Mouse (Mus musculus): ENCODE measurements around the gene Ehmt2.
A peak's percentile ranks its signal among the peaks of the same experiment; 100 is the strongest.
"Not testable (repeated sequence)": the region's sequence is repeated elsewhere in the genome, so short reads cannot be mapped to it uniquely, and the experiment has no call there.

Ehmt2 gene

DNA sequence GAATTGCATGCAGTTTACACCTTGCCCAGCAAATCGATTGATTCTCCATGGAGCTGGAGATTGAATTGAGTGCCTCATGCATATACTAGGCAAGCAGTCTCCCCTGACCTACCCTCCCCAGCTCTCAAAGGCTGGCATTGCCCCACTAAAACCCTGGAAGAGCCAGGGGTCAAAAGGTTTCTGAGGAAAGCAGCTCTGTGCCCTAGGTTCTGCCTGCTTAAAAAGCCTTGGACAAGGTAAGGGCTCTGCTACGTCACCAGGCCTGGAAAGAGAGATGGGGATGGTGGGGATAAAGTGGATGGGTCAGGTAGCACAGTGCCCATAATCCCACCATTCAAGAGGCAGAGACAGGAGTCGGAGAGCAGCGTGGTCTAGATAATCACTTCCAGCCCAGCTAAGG, 56.6 kb downstream of the Ehmt2 start:
- DNase-seq, result no peak

DNA sequence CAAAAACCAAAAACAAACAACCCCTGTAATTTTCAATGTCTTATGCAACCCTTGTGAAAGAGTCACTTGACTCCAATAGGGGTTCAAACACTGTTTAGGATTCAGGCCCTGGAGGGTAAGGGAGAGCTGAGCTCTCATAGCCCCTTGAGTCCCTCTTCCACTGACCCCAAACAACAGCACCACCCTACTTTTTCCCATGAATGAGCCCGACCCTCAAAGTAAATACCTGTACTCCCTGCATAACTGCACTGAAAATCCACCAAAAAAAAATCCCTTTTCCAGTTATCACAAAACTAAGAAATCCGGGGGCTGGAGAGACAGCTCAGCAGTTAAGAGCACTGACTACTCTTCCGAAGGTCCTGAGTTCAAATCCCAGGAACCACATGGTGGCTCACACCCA, 57.6 kb downstream of the Ehmt2 start:
- DNase-seq, result no peak

DNA sequence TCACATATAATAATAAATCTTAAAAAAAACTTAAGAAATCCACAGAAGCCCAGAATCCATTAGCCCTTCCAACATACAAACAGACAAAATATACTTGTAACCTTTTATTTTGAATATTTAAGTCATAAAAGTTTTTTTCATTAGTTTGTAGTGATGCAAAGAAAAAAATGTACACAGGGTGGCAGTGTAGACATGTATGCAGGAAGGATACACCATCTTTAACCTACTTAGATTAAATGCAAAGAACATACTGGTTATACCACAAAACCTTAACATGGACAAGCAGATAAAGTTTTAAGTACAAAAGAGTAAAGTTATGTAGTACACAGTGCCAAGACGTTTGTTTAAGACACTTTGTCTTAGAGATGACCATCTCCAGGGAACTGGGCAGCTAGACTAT, 58.1 kb downstream of the Ehmt2 start:
- DNase-seq, result no peak

DNA sequence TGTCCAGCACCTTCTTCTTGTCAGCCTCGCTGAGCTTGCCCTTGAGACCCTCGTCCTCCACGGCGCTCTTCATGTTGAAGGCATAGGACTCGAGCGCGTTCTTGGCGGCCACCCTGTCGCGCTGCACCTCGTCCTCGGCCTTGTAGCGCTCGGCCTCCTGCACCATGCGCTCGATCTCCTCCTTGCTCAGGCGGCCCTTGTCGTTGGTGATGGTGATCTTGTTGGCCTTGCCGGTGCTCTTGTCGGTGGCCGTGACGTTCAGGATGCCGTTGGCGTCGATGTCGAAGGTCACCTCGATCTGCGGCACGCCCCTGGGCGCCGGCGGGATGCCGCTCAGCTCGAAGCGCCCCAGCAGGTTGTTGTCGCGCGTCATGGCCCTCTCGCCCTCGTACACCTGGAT, 59.0 kb downstream of the Ehmt2 start:
- not testable (repeated sequence) for DNase-seq

DNA sequence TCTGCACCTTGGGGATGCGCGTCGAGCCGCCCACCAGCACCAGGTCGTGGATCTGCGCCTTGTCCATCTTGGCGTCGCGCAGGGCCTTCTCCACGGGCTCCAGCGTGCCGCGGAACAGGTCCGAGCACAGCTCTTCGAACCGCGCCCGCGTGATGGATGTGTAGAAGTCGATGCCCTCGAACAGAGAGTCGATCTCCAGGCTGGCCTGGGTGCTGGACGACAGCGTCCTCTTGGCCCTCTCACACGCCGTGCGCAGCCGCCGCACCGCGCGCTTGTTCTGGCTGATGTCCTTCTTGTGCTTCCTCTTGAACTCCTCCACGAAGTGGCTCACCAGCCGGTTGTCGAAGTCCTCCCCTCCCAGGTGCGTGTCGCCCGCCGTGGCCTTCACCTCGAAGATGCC, 59.7 kb downstream of the Ehmt2 start:
- DNase-seq, result not testable (repeated sequence)

DNA sequence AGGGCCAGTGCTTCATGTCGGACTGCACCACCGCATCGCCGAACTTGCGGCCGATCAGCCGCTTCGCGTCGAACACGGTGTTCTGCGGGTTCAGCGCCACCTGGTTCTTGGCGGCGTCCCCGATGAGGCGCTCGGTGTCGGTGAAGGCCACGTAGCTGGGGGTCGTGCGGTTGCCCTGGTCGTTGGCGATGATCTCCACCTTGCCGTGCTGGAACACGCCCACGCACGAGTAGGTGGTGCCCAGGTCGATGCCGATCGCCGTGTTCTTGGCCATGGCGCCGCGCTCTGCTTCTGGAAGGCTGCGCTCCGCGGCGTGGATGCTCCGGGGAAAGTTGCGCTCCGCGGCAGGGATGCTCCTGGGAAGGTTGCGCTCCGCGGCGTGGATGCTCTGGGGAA, 60.5 kb downstream of the Ehmt2 start:
- DNase-seq, result not testable (repeated sequence)

DNA sequence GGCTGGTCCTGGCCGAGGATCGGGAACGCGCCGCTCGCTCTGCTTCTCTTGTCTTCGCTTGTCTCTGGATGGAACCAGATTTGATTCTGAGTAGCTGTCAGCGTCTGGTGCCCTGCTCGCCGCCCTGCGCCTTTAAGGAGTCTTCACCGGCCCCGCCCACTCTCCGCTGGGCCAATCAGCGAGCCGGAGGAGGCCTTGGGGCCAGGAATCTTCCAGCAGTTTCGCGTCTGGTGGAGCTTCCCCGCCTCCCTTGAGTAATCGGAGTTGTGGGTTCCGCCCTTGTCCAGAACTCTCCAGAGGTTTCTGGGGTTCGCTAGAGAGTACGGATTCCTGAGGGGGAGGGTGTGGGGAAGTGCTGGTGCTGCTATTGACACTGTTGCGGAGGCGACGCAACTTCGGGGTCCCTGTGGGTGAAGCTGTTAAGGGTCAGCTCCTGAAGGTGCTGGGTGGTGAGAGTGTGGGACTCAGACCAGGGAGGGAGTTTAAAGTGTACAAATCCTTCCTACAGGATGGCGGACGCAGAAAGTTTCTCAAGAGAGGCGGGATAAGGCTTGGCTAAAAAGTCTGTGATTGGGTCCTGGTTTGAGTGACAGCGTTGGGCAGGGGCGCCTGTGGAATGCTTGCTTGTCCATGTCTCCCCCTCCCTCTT, 61.0 kb downstream of the Ehmt2 start, which contains the start of gene Hspa1b:
Hspa1b (minus strand) TSS at position 109 of the 649 bp plus-strand sequence.
- DNase-seq, result peak; percentile 89 to 92

DNA sequence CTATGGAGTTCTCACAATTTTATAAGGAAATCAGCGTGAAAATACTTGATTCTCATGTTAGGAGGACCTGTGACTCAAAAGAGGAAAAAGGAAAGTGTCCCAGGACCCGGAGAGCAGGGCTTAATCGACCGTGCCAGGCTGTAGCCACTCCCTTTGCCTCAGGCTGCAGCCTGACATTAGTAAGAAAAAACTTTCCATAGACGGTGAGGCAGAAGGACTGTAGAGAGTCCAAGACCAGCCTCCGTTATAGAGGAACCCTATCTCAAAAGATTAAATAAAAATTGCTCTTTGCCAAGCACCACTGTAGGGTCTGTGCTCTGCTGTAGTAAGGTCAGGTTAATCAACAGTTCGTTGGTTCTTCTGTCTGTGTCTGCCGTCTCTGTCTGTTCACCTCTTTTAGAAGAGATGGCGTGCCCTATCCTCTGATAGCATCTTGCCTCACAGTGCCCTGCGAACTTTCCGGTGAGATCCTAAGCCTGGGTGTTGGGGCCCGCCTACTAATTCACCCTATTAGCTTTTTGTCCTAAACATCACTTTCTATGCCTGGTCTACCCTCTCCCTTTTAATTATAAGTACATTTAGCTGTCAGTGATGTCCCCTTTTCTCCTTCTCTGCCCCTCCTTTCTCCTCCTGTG, 61.7 kb downstream of the Ehmt2 start:
- DNase-seq, result no peak

- no peak for DNase-seq
Measured at GRCm38 (mm10) chr17:34960702-34961493, 62.6 kb downstream of the Ehmt2 start.

DNA sequence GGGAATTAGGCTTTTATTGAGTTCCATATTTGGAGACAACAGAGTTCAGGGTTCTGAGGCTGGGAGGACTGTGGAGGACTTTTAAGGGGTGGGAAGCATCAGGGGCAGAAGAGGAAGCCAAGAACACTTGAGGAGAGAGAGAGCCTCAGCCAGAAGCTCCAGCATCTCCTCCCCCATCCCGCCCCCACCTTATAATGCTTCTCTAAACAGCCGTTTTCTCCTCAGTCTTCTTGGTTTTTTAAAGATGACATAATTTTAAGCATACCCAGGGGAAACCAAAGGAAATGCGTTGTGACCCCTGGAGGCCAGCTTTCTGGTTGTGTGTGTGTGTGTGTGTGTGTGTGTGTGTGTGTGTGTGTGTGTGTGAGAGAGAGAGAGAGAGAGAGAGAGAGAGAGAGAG, 63.9 kb downstream of the Ehmt2 start:
- no peak for DNase-seq

GRCm38 (mm10) chr17:34962841-34963240, 64.6 kb downstream of the Ehmt2 start:
- DNase-seq, result no peak
